Mouse (Mus musculus): Measurements from ENCODE around the gene Kcnk5.

The Kcnk5 gene

DNA sequence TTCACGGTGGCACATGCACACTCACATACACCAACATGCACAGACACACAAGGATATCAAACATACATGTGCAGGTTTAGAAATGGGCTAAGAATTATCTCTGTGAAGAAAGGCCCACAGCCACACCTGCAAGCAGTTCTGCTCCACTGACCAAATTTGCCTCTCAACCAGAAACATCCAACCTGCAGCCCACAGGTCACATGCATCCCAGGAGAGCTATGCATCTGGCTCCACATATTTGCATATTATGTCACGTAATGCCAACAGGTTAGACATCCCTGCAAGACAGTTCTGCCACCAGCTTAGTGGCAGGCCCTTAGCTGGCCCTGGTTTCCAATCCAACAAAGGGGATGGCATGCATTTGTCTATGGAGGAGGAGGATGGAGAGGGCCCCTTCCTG is 13.6 kb downstream of the Kcnk5 start:
- DNase-seq (ENCODE audit: low spot score in 2 of 2) = no peak

DNA sequence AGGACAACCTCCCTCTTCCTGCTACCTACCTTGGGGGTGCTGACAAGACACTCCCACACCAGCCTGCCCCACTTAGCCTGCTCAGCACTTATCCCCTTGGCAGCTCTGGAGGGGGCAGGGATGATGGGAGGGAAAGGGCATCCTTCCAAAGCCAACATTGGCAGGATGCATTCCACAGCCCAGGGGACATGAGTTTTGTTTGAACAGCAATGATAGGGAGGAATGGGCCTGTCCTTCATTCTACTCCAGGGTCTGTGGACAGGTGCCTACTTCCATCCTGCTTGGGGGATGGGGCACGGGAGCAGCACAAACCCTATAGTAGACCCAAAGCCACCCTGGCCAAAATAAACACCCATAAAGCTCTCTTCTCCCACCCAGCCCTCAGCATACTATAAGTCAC is 16.2 kb downstream of the Kcnk5 start:
- no peak for DNase-seq (ENCODE audit: low spot score in 2 of 2)

DNA sequence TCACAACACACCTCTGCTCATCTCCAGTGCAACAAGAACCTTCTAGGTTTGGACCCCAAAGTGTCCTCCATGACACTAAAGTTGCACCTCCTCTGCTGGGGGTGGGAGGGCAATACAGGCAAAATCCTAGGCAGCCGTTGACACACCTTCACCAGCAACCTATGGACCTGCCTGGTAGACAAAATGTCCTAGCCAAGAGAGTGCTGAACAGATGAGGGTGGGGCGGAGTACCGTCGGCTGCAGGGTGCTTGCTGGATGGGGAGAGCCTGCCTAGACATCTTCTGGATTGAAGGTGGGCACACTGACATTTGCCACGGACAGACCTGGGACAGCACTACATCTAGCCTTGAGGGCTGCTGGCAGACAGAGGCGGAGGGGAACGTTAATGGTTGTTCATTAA is 17.2 kb downstream of the Kcnk5 start:
- no peak for DNase-seq (ENCODE audit: low spot score in 2 of 2)

DNA sequence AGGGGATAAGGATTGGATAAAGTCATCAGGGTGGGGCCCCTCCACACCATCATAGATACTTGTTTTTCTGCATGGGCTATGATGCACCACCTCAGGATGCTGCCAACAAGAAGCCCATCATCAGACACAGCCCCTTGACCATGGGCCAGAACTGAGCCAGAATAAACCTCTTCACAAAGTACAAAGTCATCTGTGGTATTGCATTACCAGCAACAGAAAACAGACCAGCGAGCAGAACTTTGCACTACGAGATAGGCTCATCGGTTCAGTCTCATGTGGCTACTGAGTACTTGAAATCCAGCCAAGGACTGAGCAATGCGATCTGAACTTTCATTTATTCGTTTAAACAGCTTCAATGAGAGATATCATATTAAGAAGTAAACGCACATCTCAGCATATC is 18.9 kb downstream of the Kcnk5 start:
- no peak for DNase-seq (ENCODE audit: low spot score in 2 of 2)

DNA sequence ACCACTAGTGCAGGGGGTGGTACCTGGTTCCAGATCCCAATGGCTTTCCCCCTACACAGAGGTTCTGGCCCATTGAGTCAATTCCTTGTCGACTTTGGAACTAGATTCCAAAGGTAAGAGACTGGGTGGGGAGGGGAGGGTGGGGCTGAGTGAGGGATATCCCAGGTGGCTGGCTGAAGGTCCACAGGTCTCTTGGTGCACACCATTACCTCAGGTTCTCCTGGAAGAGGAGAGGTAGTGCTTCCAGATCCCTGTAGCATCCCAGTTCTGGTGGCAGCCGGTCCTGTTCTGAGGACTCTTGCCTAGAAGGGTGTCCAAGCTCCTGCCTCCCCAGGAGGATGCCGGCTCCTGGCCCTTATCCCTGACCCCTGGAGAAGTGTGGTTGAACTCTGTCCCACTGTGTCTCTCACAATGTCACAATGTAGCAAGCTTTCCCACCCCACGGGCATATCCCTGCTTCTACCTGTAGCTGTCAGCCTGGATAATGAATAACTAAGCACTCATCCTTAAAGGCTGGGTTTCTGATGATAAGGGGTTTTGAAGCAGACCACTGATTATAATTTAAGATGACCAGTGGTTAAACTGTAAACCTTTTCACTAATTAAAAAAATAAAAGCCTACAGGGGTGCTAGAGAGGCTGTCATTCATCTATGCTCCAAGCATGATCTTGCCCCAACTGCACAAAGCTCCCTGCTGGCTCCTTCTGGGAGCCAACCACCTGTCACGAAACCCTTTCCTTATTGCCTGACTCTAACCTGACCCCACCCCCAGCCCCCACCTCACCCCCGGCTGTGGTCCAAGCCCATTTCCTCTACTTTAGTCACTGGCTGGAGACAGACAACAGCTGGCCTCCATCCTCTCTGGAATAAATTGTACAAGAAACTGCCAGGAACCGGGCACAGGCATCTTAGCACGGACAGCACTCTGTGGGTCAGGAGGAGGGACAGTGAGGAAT is 22.6 kb downstream of the Kcnk5 start:
- DNase-seq (ENCODE audit: low spot score in 2 of 2) = no peak

DNA sequence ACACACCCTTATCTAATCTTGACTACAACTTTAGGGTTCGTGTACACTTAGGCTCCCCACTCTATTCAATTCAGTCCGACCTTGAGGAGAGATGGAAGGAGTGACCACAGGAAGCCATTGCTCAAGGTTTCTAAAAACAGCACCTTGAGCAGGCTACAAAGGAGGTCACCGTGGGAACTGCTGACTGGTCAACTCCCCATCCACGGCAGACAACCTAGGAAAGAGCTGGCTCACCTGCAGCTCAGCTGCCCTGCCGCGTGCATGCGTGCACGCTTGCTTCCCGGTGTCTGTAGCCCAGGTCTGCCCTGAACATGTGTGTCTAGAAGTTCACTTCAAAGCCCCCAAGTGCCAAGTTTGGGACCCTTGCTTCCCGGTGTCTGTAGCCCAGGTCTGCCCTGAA is 24.0 kb downstream of the Kcnk5 start:
- no peak for DNase-seq (ENCODE audit: low spot score in 2 of 2)

DNA sequence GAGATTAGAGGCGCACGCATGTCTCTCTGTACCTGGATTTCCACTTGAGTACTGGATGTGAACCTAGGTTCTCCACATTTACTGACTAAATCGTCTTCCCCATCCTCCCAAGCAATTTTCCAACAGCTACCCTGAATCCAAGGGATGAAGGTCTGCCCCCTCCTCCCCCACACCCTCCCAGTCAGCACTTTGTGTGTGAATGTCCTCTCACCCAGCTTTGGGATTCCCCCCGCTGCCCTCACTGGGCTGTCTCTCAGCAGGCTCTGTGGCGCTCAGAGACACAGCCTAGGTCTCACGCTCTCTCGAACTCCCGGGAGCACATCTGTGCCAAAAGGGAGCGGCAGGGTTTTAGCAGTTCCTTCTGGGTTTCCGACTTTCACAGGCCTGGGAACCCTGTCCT is 25.9 kb downstream of the Kcnk5 start:
- no peak for DNase-seq (ENCODE audit: low spot score in 2 of 2)

DNA sequence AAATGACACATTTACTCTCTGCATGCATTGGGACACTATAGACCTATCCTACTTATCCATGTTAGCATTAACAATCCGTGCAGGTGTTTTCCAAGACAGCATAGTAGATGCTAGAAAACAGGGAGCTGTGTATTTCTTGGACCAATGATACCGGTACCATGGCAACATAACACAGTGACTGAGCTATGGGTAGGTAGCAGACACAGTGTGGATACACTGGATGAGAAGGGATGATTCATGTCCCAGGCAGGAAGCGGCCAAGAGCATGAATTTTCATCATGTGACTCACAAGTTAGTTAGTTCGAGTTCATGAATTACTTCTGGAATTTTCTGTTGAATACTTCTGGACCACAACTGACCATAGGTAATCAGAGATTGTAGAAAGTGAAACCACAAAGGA is 26.7 kb downstream of the Kcnk5 start:
- no peak for DNase-seq (ENCODE audit: low spot score in 2 of 2)

DNA sequence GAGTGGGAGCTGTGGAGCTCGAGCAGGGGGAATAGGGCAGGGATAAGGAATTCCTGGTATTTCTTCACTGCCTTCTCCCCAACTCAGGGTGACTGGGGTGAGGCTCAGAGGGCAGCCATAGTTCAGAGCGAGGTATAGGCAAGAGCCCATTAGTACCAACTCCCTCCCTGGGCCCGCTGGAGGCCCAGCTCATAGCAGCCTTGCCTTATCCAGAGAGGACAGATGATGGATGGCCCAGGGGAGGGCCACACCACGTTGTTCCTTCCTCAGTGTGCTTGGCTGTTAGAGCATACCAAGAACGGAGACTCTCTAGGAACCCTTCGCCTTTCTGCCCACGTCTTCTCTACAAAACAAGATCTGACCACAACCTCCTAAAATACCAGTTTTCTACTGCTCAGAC is 27.4 kb downstream of the Kcnk5 start:
- no peak for DNase-seq (ENCODE audit: low spot score in 2 of 2)

DNA sequence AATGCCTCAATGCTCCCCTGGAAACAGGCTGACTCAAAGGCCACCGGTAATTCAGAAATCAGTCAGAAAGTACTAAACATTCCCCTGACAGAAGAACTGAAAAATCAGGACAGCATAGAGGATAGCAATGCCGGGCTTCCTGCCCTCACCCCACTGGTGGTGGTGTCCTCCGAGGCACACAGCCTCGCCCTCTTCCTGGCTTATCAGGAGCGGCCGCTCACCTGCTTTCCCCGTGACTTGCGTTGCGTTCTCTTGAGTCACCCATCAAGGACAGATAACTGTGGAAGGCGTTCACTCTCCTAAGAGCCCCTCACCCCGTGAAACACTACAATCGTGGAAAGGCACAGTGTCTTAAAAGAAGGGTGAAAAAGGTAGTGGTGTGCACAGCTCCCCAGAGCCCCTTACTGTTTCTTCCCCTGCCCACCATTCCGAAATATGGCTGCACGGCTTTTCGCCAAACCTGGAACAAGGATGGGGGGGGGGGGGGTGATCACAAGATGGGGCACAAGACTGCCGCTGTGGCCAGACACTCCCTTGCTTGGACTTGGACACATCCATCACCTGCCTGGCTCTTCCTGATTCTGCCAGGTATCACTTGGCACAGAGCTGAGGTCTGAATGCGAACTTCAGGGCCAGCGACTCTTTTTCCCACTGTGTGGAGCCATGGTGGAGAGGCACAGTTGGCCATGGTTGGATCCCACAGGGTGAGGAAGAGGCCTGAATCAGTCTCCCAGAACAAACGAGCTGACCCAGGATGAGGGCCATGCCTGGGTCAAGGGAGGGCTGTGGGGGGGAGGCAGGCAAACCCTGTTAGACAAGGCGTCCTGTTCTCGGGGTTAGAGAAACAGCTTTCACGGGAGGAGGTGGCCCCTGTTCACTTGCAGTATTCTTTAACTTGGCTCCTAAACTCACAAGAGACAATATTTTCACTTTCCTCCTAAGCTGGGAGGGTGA is 32.2 kb downstream of the Kcnk5 start:
- DNase-seq (ENCODE audit: low spot score in 2 of 2) = no peak

DNA sequence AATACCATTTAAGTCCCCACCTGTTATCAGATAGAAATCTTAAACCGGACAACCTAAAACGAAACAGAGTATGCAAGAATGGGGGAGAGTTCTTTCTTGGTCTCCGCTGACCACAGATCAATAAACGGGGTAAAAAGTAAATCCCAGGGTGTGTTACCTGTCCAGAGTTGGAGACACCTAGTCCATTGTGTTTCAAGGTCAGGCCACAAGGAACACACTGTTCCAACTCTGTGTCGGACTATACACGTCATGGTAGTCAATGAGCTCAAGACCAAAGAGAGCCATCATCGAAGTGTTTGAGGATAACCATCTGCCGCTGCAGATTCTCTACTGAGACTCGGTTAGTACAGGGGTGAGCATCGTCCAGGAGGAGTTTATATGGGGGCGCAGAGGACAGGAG is 33.1 kb downstream of the Kcnk5 start:
- no peak for DNase-seq (ENCODE audit: low spot score in 2 of 2)

DNA sequence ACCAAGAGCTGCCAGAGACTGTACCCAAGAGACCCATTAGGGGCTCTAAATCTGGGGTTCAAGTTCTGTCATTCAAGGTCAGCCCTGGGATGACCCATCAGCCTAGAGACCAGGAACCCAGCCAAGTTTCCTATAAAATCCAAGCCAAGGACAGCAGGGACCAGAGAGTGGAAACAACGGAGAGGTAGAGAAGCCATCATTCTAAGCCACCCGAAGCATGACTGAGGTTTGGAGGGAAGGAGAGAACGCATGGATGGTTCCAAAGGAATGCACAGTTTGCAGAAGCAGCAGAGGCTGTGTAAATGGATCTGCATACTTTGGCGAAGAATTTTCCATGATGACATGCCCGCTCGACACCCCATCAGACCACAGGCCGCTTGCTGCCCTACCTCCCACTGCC is 33.8 kb downstream of the Kcnk5 start:
- DNase-seq (ENCODE audit: low spot score in 2 of 2) = no peak

DNA sequence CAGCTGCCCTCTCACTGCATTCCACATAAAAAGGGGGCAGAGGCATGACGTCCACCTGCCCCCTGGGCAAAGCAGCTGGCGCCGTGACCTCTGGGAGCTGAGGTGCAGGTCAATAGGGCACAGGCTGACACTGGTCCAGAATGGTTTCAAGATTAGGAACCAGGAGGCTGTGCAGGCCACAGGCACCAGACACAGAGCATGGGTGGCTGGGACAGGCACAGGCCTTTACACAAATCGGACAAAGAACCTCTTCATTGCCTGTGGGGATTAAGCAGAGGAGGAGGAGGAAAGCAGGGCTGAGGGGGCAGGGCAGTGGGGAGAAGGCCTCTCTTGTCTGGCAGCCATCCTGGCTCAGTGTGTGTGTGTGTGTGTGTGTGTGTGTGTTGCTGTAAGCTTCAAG is 37.5 kb downstream of the Kcnk5 start:
- no peak for DNase-seq (ENCODE audit: low spot score in 2 of 2)

DNA sequence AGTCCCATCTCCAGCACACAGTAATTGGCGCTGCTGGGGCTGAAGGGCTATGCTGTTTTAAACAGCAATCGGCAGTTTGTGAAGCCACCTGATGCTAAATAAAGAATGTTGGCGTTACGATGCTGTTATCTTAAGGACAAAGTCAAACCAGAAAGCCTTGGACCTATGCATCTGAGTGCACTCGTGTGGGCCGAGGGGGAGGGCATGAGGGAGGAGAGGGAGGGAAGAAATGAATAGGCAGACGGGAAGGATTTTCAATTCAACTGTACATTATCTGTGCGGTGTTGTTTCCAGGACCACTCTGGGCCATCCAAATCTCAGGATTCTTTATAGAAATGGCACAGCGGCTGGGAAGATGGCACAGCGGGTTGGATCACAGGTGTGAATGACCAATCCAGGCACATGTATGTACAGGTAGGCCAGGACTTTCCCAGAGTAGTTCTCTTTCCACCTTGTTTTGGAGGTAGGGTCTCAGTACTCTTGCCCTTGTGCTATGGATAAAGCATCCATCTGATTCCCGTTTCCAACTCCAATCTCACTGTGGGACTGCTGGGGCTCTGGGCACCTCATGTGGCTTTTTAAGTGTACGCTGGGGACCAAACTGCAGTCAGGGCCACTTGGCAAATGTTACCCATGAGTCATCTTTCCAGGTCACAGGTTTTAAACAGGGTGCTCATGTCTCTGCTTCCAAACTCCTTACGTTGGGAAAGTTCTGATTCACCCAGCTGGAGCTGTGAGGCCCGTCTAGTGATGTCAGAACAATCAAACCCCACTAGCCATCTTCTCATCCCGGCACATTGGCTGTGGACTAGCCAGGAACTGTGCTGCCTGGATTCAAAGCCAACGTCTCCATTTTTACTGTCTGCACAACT is 42.9 kb downstream of the Kcnk5 start, which contains the start of gene Saysd1:
Gene Saysd1 (minus strand): TSS at position 51 of the 872 bp plus-strand sequence.
- DNase-seq (ENCODE audit: low spot score in 2 of 2) = no peak

DNA sequence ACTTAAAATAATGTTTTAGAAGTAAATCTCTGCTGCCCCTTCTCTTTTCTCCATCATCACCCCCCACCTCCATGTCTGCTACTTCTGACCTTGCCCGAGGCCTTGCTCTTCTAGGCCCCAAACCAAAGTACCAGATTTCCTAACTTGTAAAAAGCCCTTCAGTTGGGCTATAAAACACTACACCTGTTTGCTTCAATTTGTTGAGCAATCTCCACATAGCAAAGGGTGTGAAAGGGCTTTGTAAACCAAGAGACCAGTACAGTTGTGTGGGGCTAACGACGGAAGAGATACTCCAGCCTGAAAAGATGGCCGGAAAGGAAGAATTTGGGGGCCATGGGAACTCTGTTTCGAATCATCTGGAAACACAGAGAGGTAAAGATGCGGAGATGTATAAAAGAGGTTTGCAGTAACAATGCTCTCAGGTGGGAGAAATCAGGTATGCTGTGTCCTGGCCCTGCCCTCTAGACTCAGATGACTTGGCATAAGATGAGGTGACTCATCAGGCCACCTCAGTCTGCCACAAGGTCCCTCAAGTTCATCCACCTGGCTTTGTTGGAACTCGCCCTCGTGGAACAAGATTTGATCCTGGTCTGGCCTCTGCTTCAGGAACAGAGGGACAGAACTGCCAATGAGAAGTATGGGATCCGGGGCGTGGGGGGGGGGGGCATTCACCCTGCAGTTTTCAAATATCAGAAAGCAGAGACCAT is 46.5 kb downstream of the Kcnk5 start:
- DNase-seq (ENCODE audit: low spot score in 2 of 2) = no peak

DNA sequence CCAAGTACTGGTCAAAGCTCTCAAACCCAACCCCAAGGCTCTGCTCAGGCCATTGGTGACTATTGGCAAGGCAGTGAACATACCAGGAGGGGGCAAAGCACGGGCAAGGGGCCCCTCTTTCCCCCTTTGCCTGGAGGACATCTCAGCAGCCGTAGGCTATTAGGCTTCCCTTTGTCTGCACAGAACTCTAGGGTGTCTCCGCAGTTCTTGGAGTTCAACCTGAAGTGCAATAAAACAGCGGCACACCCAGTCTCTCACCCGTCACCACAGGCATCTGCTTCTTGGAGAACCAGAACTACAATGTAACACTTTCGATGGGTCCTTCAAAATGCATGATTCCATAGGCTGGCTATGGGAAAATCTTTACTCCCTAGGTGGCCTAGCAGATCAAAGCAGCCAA is 53.4 kb downstream of the Kcnk5 start:
- no peak for DNase-seq (ENCODE audit: low spot score in 2 of 2)

DNA sequence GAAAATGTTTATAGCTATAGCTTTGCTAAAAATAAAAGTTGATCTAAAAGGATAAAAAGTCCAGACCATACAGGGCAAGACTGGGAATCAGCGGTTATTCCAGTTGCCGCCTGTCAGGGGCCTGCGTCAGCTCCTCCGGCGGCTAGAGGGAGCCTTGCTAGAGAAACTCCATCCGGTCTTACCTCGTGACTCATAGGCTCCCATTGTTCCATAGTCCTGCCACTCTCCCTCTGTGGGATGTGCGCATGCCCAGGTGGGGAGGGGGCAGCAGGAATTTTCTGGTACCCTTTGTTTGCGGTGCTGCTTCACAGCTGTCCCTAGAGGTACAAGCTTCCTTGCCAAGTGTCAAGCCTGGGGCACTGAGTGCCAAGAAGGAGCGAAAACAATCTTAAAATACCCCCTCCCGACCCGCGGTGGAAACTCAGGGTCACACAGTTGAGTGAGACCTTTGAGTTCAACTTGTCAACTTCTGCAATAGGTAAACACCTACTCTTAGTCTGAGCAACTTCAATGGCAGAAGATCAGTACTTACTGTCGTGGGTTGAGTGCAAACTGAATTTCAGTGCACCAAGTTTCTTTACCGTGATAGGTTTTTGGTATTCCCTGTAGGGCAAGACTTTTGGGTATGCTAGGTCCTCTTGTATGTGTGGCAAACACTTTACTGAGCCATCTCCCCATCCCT is 54.1 kb downstream of the Kcnk5 start:
- no peak for DNase-seq (ENCODE audit: low spot score in 2 of 2)

DNA sequence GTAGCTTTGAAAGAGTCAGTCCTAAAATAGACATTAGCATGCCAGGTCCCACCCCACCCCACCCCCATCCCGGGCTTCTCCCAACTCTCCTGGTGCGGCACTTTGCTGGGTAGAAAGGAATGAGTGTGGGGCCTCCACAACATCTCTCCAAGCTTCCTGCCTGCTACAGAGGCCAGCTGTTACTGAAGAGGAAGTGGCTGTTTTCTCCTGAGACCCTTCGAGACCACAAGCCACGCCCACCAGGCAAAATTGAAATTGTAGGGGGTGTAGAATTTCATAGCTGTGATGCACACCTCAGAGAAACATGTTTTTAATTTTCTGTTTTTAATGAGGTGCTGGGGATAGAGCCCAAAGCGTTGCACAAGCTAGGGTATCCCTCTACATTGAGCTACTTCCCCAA is 60.7 kb downstream of the Kcnk5 start:
- no peak for DNase-seq (ENCODE audit: low spot score in 2 of 2)

DNA sequence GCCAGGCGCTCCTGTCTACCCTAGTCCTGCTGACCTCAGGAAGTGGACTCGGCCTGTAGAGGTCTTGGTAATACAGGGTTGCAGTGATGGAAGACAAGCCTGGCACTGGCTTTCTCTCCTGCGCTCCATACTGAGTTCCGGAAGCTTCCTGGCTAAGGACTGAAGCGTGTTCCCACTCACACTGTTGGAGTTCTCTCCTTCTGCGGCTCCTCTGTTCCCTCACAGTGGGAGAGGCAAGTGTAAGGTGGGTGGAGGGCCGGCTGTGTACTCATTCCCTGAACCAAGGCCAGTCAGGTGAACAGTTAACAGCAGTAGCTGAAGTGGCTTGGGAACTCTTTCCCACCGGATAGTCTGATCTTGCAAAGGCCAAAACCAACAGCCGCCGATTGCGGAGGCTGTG is 61.6 kb downstream of the Kcnk5 start:
- no peak for DNase-seq (ENCODE audit: low spot score in 2 of 2)

DNA sequence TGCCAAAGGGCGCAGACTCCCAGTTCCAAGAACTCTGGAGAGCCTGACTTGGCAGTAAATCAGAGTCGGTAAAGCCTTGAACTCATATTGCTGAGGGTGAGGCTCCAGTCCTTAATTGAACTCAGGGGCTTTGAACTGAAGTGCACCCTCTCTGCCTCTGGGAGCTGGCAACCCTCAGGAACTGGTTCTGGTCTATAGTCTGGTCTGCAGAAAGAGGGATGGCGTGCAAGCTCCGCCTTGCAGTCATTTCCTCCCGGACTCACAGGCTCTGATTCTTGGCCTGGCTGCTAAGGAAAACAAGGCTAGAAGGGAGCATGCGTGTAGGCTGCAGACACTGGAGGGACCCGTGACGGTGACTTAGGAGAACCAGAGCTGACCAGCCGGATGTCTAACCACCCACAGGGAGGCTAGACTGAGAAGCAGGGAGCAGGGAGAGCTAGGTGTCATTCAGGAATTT is 65.4 kb downstream of the Kcnk5 start:
- DNase-seq (ENCODE audit: low spot score in 2 of 2) = no peak
